Comparison of ENCODE assay signal across 9 mouse cellular contexts in genomic region chr5:135777796-135778470, GRCm38 (mm10). TPM values are rescaled to one million over a fixed set of nuclear protein-coding genes. Genes with fewer than 3 reads are reported as not detected.
A peak's percentile ranks its signal among the peaks of the same experiment; 100 is the strongest.
DNase-seq lines count a peak whose midpoint lies in the region; ATAC-seq lines count a peak whose summit lies in the region.
"Had no signal": no experiment of that assay in that cellular context is flagged by ENCODE, and none has a peak within 500 bp of the region (broad histone marks: within the 10 kb centered on the region; RNA-seq: fewer than 3 reads in every experiment).

Gene Styxl1 (minus strand): TSS chr5:135778385.

- peak; percentile 54 to 72 for DNase-seq in kidney, postnatal 4 days
- no peak for DNase-seq in kidney, postnatal 14 days
- DNase-seq in NIH3T3 (ENCODE audit: low read depth), result peak; percentile 63
- peak; percentile 61 for DNase-seq in embryonic facial prominence, embryonic 14.5 days (ENCODE audit: low spot score)
- no peak for DNase-seq in layer of hippocampus, postnatal 36 days
- DNase-seq in cerebellum, adult 11-12 months, result no peak

- H3K4me1 ChIP-seq in embryonic facial prominence, embryonic 14.5 days (ENCODE audit: control insufficient read depth, insufficient read depth, low read length), result peaks cover 11% of the 10 kb centered on the region
- H3K4me1 ChIP-seq in limb, embryonic 12.5 days (replicated peaks), result peaks cover 15% of the 10 kb centered on the region
- peaks cover 13% of the 10 kb centered on the region for H3K4me1 ChIP-seq in neural tube, embryonic 14.5 days (ENCODE audit: control insufficient read depth, insufficient read depth, low read length)

- peak within 1 kb of the TSS; percentile 67 for H3K4me3 ChIP-seq in embryonic facial prominence, embryonic 14.5 days (ENCODE audit: low read depth, low read length)
- H3K4me3 ChIP-seq in limb, embryonic 12.5 days (replicated peaks), result peak within 1 kb of the TSS; percentile 84
- H3K4me3 ChIP-seq in neural tube, embryonic 14.5 days (ENCODE audit: low read depth, low read length), result peak within 1 kb of the TSS; percentile 74

- H3K4me2 ChIP-seq in embryonic facial prominence, embryonic 14.5 days (ENCODE audit: low read depth, low read length), result peak within 1 kb of the TSS; percentile 95
- peak within 1 kb of the TSS; percentile 87 for H3K4me2 ChIP-seq in limb, embryonic 12.5 days
- H3K4me2 ChIP-seq in neural tube, embryonic 14.5 days (ENCODE audit: low read depth, low read length), result peak within 1 kb of the TSS; percentile 95

- peak within 1 kb of the TSS; percentile 99 for H3K9ac ChIP-seq in embryonic facial prominence, embryonic 14.5 days (ENCODE audit: low read depth, low read length)
- peak within 1 kb of the TSS; percentile 92 for H3K9ac ChIP-seq in limb, embryonic 12.5 days (replicated peaks)
- H3K9ac ChIP-seq in neural tube, embryonic 14.5 days (replicated peaks; ENCODE audit: low read depth, low read length), result peak within 1 kb of the TSS; percentile 93

- H3K27ac ChIP-seq in embryonic facial prominence, embryonic 14.5 days (replicated peaks; ENCODE audit: low read depth, low read length), result peak within 1 kb of the TSS; percentile 94
- peak within 1 kb of the TSS; percentile 95 for H3K27ac ChIP-seq in limb, embryonic 12.5 days
- H3K27ac ChIP-seq in neural tube, embryonic 14.5 days (ENCODE audit: low read depth, low read length), result peak within 1 kb of the TSS; percentile 90

- WGBS in embryonic facial prominence, embryonic 14.5 days, result 0% methylated on average over 26 of the region's 45 CpGs
- WGBS in limb, embryonic 12.5 days, result under 1% methylated on average over 45 of the region's 45 CpGs
- under 1% methylated on average over 45 of the region's 45 CpGs for WGBS in neural tube, embryonic 14.5 days

- ATAC-seq in embryonic facial prominence, embryonic 14.5 days (ENCODE audit: low read depth), result peak; percentile 27
- peak; percentile 93 for ATAC-seq in limb, embryonic 12.5 days (ENCODE audit: insufficient number of reproducible peaks, insufficient read depth, low FRiP score, low TSS enrichment, low read depth)
- peak; percentile 52 for ATAC-seq in neural tube, embryonic 14.5 days (ENCODE audit: low read depth)

- peaks cover 16% of the 10 kb centered on the region for H3K36me3 ChIP-seq in embryonic facial prominence, embryonic 14.5 days (ENCODE audit: control insufficient read depth, insufficient read depth, low read length)
- peaks cover 20% of the 10 kb centered on the region for H3K36me3 ChIP-seq in limb, embryonic 12.5 days
- H3K36me3 ChIP-seq in neural tube, embryonic 14.5 days (ENCODE audit: control insufficient read depth, insufficient read depth, low read length), result peaks cover 10% of the 10 kb centered on the region

- no peaks in the 10 kb centered on the region for H3K9me3 ChIP-seq in embryonic facial prominence, embryonic 14.5 days (ENCODE audit: control insufficient read depth, low read length)
- H3K9me3 ChIP-seq in limb, embryonic 12.5 days, result no peaks in the 10 kb centered on the region
- H3K9me3 ChIP-seq in neural tube, embryonic 14.5 days (ENCODE audit: control insufficient read depth, low read length), result no peaks in the 10 kb centered on the region

- H3K27me3 ChIP-seq in embryonic facial prominence, embryonic 14.5 days (replicated peaks; ENCODE audit: control insufficient read depth, insufficient read depth, low read length), result no peaks in the 10 kb centered on the region
- H3K27me3 ChIP-seq in limb, embryonic 12.5 days, result peaks cover 2% of the 10 kb centered on the region; the same call in 1 of the 2 replicates
- H3K27me3 ChIP-seq in neural tube, embryonic 14.5 days (ENCODE audit: control insufficient read depth, insufficient read depth, low read length), result no peaks in the 10 kb centered on the region

RNA-seq across cellular contexts. Expression of gene Styxl1, which starts in this region (rescaled TPM):
- polyA plus RNA-seq in embryonic facial prominence, embryonic 14.5 days (2014; fragmentation: Nextera tagmentation; extraction: Ambion mirVana), result 0.54 and 0.90 TPM in 2 replicates
- polyA plus RNA-seq in limb, embryonic 12.5 days (2016; fragmentation: Nextera tagmentation; extraction: Ambion mirVana), result 0.17 TPM in 1 of 2 replicates, not detected in the other
- polyA plus RNA-seq in neural tube, embryonic 14.5 days (2014; fragmentation: Nextera tagmentation; extraction: Ambion mirVana), result 0.76 TPM in 1 of 2 replicates, not detected in the other
- total RNA-seq in layer of hippocampus, postnatal 36 days (2021), result not detected
- total RNA-seq: hematopoietic stem cell, adult 5-6 weeks had no signal

Comparison
In these comparisons a context has a peak if more than half of its experiments do, and no peak if none do; other contexts are left out.
1. DNase-seq: peak in kidney, postnatal 4 days (2 of 2) and NIH3T3 (single experiment); none in kidney, postnatal 14 days (single experiment), layer of hippocampus, postnatal 36 days (0 of 2) and cerebellum, adult 11-12 months (single experiment).
2. Peak in DNase-seq, ATAC-seq, H3K4me3 ChIP-seq, H3K27ac ChIP-seq, H3K9ac ChIP-seq and H3K4me2 ChIP-seq in embryonic facial prominence, embryonic 14.5 days; RNA of the gene not detected or under 1 TPM.
3. Peak in ATAC-seq, H3K4me3 ChIP-seq, H3K27ac ChIP-seq, H3K9ac ChIP-seq and H3K4me2 ChIP-seq in limb, embryonic 12.5 days; RNA of the gene not detected or under 1 TPM.
4. Peak in ATAC-seq, H3K4me3 ChIP-seq, H3K27ac ChIP-seq, H3K9ac ChIP-seq and H3K4me2 ChIP-seq in neural tube, embryonic 14.5 days; RNA of the gene not detected or under 1 TPM.
5. ATAC-seq: peak in every context shown above with its lines; median percentile 93 in limb, embryonic 12.5 days; 52 in neural tube, embryonic 14.5 days; 27 in embryonic facial prominence, embryonic 14.5 days.
6. Peak in every context shown above with its lines, with median percentiles within 50 percentile points of each other: H3K27ac ChIP-seq, H3K4me2 ChIP-seq, H3K4me3 ChIP-seq and H3K9ac ChIP-seq.